Mouse (Mus musculus) embryo, embryonic 10.5 days (tissue): ENCODE data around the gene Creb1.

Source experiments
- DNase-seq: peaks from one replicate; pipeline ENCODE4 v3.0.0-alpha.2; 2015; ENCODE audit warnings: low spot score

Gene Creb1

DNA sequence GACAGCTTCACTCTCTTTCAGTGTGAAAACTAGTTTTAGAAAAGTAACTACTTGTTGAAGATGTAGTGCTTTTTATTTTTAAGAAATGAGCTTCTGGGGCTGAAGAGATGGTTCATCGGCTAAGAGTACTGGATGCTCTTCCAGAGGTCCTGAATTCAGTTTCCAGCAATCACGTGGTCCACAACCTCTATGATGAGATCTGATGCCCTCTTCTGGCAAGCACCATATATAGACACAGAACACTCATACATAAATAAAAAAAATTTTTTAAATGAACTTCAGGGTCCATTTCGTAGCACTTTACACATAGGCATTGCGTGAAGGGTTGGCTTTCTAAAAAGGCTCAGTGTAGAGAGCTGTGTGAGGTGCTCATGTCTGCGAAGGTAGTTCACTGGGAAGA, 11.3 kb downstream of the Creb1 start:
- no peak for DNase-seq

DNA sequence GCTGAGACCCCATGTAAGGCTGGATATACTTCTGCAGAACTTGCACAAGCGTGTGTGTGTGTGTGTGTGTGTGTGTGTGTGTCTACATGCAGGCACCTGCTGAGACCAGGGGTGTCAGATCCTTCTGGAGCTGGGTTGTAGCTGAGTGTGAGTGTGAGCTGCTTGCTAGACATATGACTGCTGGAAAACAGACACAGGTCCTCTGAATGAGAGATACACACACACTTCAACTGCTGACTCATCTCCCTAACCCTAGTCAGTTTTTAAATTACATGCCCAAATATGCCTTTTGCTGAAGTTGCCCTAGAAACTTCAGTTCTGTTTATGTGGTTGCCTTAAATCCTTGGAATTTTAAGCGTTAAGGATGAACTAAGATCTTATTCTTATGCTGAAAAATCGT, 13.6 kb downstream of the Creb1 start:
- DNase-seq = no peak

DNA sequence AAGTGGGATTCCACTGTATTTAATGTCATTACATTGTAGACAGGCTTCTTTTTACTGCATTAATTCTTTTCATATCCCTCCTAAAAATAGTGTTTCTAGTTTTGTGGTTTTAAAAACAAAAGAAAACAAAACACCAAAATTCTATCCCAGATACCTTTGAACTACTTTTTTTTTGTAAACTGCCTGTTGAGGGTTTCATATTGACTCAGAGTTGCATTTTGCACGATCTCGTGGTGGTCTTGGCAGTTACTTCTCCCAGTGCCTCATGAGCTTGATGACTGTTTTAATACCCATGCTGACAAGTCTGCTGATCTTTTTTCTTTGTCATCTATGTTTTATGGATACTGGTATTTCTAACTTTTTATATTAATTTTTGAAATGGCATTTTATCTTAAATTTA, 16.9 kb downstream of the Creb1 start:
- DNase-seq = no peak

DNA sequence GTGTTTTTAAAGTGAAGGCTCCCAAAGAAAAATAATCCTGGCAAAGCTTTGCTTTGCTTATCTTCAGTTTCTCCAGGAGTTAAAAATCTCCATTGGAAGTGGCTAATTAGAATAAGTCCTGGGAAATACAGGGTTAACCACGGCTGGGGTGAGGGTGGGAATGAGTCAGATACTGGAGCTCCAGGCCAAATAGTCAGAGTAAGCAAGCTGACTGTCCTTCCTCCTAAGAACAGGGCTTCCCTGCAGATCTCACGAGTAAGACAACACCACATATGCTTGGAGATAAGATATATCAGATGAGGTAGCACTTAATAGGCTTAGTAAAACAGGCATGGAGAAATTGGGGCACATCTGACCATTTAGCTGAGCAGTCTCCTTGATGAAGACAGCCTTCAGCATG, 19.5 kb downstream of the Creb1 start:
- DNase-seq = no peak

DNA sequence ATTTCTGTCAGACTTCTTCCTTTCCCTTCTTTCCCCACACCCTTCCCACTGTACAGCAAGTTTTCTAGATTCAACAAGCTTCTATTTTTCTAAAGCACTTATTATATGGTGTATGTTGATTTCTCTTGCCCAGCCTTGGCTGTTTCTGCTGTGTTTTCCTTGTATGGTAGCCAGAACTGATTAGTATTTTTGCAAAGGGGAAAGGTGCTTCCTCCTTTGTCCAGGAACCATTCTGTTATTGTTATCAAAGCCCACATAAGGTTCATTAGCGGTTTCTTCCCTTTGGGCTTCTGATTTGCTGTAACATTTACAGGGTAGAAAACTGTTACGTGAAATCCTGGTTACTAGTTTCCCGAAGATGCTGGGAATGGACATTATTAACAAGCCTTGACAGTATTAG, 27.7 kb downstream of the Creb1 start:
- no peak for DNase-seq

DNA sequence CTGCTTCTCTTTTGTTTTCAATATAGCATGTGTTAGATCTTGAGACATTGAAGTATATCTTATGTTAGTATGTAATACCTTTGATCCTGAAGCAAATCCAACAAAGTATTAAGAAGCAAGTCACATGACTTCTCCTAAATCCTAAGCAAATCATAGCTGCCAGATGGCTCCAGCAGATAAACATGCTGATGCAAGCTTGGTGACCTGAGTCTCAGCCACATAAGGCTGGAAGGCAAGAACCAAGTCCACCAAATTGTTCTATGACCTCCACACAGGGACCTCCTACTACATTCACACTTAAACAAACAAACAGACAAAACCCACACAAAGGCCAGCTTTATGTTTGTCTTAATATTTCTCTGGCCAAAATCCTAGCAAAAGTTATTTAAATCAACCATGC, 35.8 kb downstream of the Creb1 start:
- no peak for DNase-seq

DNA sequence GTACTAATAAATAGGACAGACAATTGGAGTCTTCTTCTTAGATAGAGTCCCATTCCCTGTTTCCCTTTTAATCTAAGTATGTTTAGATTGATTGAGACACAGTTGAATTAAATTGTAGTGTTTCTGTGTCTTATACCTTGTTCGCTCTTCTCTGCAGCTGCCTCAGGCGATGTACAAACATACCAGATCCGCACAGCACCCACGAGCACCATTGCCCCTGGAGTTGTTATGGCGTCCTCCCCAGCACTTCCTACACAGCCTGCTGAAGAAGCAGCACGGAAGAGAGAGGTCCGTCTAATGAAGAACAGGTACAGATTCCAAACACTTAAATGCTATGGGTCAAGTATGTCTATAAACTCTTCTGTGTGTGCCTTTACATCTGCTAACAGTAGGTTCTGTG, 43.6 kb downstream of the Creb1 start:
- DNase-seq = no peak

DNA sequence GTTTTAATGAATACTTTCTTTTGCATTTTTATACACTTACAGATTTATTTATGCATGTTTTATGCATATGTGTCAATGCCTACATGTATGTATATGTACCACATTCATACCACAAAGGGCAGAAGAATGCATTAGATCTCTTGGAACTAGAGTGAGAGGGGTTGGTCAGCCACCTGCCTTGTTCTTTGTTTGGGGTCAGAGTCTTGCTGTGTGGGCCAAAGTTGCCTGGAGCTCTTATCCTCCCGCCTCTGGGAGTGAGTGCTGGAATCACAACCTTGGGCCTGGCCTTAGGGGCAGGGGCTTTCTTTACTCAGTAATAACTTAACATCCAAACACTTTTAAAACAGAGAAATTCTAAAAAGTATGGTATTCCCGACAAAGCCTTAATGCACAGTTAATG, 44.3 kb downstream of the Creb1 start:
- no peak for DNase-seq

DNA sequence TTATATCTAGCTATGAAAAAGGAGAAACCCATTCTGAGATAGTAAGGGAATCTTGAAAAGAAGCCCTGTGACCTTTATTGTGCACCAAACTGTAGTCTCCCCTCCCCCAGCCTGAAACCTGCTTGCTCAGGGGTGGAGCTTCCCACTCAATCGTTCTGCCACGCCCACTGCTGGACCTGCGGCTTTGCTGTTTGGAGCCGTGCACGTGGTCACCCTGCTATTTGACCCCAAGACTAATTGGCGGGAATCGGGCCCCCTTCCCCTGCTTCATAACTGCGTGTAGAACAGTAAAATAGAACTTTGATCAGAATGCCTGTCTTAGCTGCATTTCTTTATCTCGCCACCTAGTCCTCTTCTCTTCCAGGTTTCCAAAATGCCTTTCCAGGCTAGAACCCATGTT, 45.5 kb downstream of the Creb1 start:
- peak; percentile 33 for DNase-seq

DNA sequence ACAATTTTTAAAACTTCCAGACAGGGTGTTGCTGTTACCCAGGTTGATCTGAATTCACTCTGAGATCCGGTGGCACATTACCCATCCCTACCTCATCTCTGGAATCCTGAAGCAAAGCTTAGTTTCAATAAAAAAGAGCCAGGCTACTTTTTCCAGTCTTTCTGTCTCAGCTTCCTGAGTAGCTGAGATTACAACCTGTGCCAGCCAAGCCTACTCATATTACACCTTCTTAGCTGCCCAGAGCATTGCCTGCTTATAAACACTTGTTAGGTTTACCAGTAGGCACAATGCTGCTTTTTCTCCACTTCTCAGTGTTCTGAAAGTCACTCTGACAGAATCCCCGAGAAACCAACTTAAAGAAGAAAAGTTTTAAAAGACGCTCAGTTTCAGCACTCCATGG, 46.4 kb downstream of the Creb1 start:
- peak; percentile 21 for DNase-seq

DNA sequence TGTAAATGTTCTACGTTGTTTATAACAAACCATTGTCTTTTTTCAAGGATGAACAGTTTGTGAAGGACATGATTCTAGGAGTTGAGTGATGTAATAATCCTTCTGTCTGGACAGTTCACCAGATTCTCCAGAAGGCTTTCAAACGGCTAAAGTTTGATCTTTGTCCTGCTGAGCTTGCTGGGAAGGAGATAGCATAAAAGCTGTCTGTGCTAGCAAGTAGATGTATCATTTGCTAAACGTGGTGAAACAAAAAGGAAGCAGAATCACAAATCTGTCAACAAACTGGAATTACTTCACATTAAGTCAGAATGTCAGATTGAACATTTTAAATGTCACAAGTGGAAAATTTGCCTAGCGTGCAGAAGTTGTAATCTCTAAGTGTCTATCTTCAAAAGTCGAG, 66.5 kb downstream of the Creb1 start:
- DNase-seq = no peak

DNA sequence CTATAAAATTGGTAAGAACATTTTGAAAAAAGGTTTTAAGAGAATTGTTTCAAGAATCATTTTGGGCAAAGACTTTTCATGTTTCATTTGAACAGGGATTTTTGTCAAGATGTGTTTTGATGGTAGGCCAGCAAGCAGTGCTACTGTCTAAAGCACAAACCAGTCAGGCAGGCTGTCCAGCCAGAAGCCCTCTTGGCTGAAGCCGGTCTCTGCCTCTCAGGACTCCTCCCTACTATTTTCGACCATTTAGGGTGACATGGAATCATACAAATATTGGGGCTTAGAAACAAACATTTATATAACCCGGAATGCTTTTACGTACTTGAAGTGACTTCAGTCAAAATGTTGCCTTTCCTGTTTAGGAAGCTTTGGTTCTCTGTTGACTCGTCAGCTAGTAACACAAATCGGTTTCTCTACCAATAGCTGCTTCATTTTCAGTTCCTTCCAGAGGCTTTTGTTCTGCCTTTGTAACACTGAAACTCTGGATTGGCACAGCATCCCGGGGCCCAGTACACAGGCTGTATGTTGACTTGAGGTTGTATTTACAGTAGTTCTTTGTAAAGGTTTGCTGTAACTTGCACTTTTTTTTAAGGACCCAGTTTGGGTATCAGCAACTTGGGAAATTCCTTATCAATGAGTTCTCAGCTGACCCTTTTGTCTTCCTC, 68.1 kb downstream of the Creb1 start:
- DNase-seq = no peak

DNA sequence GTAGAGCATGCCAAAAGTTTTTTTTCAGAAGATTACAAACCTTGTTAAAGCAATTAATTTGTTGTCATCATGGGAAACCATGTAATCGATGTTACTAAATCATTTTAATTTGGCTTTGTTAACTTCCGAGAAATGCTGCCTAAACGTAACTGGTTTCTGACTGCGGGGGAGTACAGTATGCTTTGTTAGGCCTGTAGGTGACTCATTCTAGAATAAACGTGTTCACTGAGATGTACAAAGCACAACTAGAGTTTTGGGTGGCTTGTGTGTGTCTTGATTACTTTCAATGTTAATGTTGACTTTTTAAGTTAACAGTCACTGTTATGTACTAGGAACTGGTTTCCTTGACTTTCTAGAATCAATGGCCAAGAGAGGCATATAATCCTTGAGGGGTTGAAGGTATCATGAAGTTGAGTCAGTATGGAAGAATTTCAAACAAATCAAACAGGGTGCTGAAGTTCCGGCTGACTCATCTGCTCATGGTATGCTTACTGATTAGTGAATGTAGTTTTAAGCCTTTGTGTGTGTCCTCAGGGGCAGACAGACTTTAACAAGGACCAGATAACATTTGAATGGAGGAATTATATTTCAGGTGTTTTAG, 68.9 kb downstream of the Creb1 start:
- no peak for DNase-seq

DNA sequence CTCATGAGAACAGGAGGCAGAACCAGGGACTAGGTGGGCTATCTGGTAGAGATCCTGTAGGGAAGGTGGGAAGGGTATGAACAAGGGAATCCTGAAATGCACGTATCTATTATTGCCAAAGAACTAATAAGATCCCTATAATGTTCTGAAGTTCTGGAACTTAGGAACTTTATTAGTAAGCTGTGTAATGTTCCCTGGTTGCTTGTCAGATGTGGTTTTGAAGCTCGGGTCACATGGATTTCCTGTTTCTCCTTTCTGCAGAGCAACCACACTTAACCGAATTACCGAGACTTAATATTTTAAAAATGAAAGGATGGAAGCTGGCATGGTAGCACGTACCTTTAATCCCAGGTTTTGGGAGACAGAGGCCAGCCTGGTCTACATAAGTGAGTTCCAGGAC, 70.9 kb downstream of the Creb1 start:
- DNase-seq = no peak

DNA sequence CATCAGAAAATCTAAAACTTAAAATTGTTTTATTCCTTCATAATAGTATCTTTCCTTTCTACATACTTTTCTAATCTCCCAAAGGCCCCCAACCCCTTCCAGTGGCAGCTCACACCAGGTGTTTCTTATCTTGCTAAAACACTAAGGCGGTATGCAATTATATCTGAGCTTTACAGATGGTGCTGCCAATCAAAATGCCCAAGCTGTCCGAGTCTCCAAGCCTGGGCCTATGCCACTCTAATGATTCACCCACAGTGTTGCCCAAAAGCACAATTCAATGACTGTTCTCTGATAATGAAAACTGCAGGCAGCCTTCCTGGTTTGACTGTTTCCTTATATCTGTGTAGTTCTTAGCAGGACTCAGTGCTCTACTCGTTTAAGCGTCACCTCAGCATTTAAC, 76.7 kb downstream of the Creb1 start:
- DNase-seq = no peak

DNA sequence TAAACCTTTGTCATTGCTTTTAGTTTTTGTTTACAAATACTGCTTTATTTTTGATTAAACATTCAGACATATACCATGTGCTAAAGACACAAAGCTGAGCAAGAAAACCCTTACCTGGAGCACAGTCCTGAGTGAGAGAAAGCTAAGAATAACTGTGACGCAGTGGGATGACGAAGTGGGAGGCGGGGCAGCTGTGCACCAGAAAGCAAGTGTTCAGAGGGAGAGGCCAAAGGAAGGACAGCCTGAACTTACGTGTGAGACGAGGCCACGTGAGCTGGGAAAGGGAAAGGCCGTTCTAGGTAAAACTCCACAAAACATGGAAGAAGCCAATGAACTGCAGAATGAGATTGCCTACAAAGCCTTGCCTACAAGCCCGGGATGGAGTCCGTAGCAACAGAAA, 77.5 kb downstream of the Creb1 start:
- no peak for DNase-seq

DNA sequence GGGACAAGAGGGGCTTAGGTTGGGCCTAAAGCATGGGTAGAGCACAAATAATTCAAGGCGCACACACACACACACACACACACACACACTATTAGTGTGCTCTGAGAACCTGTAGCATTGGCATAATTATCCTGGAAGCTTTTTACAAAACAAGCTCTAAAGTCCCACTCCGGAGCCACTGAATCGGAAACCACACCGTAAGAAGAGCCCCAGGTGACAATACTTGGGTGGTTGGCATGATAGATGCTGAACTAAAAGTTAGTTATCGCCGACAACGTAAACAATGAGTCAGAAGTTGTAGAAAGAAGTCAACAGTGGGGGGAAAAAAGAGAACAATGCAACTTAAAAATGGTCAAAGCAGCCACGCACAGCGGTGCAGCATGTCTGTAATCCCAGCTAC, 81.9 kb downstream of the Creb1 start:
- DNase-seq = no peak

DNA sequence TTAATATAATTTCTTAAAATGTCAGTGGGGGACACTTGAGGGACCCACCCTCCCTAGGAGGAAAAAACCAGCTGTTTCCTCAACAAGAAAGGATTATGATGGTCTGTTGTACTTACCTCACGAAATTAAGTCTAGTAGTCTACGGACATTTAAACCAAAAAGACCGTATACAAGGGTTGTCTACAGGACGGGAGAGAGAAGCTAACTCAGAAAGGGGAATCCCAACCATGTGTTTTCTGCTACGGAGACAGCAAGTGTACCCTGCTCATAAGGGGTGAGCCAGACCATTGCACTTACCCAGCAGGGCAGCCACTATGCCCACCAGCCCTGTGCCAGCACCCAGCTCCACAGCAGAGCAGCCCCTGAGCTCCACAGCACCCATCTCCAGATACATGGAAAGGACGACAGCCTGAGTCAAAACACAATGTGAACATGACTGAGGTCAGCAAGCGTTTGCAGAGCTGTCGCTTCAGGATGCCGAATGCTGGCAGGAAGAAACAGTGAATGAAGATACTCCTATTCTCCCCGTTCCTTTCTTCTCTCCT, 82.4 kb downstream of the Creb1 start:
- DNase-seq = no peak

DNA sequence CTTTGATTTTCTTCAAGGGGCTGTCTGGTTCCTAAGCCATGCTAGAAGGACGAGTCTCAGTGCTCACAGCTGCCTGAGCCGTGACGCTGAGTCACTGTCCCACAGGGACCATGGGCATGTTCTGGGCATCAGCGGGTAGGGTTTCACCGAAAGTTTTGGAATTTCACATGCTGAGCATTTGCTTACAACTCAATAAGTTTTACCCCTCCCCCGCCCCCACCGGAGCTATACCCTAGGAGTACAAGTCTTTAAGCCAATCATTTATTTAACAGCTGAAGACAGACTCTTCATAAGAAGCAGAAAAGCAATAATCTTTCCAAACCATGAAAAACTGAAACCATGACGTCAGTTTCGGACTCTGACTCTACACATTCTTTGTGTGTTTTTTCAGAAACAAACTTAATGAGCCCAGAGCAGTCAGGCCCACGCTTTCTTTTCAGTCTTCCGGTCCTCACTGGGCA, 83.1 kb downstream of the Creb1 start:
- DNase-seq = no peak

DNA sequence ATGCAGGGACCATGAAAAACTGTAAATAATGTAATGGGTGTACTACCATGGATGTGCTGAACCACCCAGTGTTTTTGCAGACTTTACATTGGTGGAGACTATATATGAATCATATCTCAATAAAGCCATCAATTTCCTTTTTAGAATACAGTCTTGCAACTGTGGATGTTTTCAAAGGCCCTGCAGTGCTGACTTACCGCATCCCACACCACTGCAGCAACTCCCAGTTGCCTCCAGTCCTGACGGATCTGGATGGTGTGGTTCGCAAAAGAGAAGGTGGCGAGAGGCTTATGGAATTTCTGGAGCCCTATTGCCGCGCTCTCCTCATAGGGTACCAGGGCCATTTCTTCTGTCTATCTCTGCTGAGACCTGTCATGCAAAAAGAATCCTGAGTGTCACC, 83.6 kb downstream of the Creb1 start:
- DNase-seq = no peak

DNA sequence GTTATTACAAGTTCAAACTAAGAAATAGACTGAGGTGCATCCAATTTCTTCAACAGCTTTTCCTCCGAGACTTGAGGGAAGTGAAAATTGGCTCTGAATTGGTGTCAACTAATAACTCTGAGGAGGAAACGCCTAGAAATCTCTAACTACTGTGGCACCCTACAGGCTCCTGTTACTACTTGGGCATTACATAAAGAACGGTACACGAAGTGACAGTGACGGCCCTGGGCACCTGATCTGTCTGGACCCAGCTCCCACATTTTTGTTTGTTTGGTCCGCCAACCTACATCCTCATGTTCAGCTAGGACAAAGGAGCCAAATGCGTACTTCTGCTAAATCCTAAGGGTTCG, 84.1 kb downstream of the Creb1 start:
- no peak for DNase-seq

DNA sequence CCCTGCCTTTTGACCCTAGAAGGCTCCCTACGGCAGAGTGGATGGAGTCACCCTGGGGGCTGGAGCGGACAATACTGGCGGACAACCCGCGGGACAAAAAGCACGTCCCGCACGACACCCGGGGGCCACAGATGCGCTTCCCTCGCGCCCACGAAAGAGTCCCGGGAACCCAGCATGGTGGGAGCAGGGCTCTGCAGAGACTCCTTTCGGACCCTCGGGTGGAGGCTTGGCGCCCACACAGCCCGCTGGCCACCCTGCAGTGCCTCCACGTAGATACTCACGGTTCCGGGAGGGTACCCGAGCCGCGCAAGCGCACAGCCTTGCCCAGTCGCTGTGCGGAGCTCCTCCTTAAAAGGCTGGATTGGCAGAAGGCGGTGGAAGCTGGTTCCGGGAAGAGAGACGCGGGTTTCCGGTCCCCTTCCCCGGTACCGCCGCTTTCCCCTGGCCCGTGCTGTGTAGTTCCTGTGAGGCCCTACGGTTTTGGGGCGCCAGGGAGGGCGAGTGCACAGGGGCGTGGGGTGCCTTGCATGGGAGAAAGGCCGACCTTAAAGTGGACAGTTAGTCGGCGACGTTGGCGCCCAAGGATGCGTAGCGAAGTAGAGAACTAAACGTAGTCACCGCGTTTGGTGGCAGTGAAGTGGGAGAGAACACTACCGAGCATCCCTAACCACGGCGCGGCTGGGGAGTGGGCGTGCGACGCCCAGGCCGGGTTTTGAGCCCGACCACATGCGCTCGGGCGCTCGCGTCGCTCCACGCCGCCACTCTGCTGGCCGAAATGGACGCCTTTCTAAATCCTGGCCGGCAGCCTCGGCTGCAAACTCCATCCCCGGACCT, 84.7 kb downstream of the Creb1 start, which contains the start of gene Mettl21a:
Mettl21a (minus strand) TSS at position 362 of the 834 bp plus-strand sequence.
- peak; percentile 94 for DNase-seq

DNA sequence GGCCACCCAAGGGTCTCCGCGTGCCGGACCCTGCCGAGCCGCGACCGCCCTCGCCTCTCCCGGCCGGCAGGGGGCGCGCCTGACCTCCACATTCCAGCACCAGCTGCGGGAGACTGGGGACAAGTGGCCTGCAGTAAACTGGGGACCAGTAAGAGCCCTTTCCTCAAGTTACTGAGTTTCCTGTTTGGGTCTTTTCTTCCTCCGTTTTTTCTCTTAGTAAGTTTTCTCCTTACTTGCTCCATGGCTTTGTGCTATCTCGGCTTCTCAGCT, 85.2 kb downstream of the Creb1 start:
- peak; percentile 89 for DNase-seq
